Mouse (Mus musculus) CH12.LX (cell line): ENCODE measurements around the gene Opcml.

Experiments used
- CHD2 ChIP-seq: IDR thresholded peaks from 2 replicates; pipeline ENCODE4 v1.6.1; 2011; ENCODE audit warnings: low read length, improper control_type of control experiment
- CTCF ChIP-seq, 2 experiments: IDR thresholded peaks in 1 of 2; conservative IDR thresholded peaks in 1 of 2; 2 replicates each; pipeline ENCODE4 v1.5.1; 2011 to 2012; ENCODE audit warnings: low read depth in 2 of 2, low read length in 2 of 2, improper control_type of control experiment in 1 of 2, inconsistent platforms in 1 of 2, mild to moderate bottlenecking in 1 of 2, moderate library complexity in 1 of 2
- EP300 ChIP-seq: IDR thresholded peaks from 2 replicates; pipeline ENCODE4 v1.6.1; 2011; ENCODE audit warnings: low read length, improper control_type of control experiment
- ETS1 ChIP-seq: conservative IDR thresholded peaks from 2 replicates; pipeline ENCODE4 v1.6.1; 2012; ENCODE audit warnings: low read depth, mild to moderate bottlenecking, inconsistent platforms, low read length, improper control_type of control experiment, moderate library complexity
- HCFC1 ChIP-seq: IDR thresholded peaks from 2 replicates; pipeline ENCODE4 v1.6.1; 2012; ENCODE audit warnings: low read depth, mild to moderate bottlenecking, inconsistent platforms, low read length, improper control_type of control experiment
- MYC ChIP-seq: IDR thresholded peaks from 2 replicates; pipeline ENCODE4 v1.6.1; 2011; ENCODE audit warnings: low read depth, mild to moderate bottlenecking, improper control_type of control experiment, low read length
- POLR2A ChIP-seq: IDR thresholded peaks from 2 replicates; pipeline ENCODE4 v1.6.1; 2011; ENCODE audit warnings: low read depth, mild to moderate bottlenecking, improper control_type of control experiment, low read length
- POLR2AphosphoS2 ChIP-seq: IDR thresholded peaks from 2 replicates; pipeline ENCODE4 v1.6.1; 2011; ENCODE audit warnings: low read depth, low read length, improper control_type of control experiment
- SIN3A ChIP-seq: IDR thresholded peaks from 2 replicates; pipeline ENCODE4 v1.6.1; 2012; ENCODE audit warnings: low read length, improper control_type of control experiment, inconsistent platforms
- ZC3H11A ChIP-seq: IDR thresholded peaks from 2 replicates; pipeline ENCODE4 v1.6.1; 2012; ENCODE audit warnings: low read depth, mild to moderate bottlenecking, inconsistent platforms, low read length, improper control_type of control experiment

- TF ChIP-seq ZC3H11A (no peak), CTCF (conservative IDR thresholded peaks at IDR 0.05 in 1 of 2, IDR thresholded peaks at IDR 0.05 in 1 of 2; ENCODE audit: low read depth in 2 of 2, low read length in 2 of 2) (no peak), HCFC1 (no peak), ETS1 (no peak), SIN3A (no peak), POLR2AphosphoS2 (no peak), CHD2 (no peak), POLR2A (no peak), MYC (no peak), EP300 (no peak)
These were observed 699.8 kb downstream of the Opcml start for GRCm38 (mm10) chr9:28490410-28490809.
